Mouse (Mus musculus) gastrocnemius, adult 8-10 months (tissue): ENCODE measurements around the gene Sv2a. TPM values are rescaled to one million over a fixed set of nuclear protein-coding genes. Genes with fewer than 3 reads are reported as not detected.

Source experiments
- DNase-seq, 2 experiments: peaks; one replicate each; pipeline ENCODE4 v3.0.0; 2022; ENCODE audit warnings: low spot score in 2 of 2
- total RNA-seq, 4 experiments: library from RNA; stranded (reverse); gene quantifications; 2 replicates each; pipeline ENCODE4 v1.2.4; 2022

Gene Sv2a
- total RNA-seq: under 1 TPM; 0.16 to 0.34 (median 0.23) TPM

DNA sequence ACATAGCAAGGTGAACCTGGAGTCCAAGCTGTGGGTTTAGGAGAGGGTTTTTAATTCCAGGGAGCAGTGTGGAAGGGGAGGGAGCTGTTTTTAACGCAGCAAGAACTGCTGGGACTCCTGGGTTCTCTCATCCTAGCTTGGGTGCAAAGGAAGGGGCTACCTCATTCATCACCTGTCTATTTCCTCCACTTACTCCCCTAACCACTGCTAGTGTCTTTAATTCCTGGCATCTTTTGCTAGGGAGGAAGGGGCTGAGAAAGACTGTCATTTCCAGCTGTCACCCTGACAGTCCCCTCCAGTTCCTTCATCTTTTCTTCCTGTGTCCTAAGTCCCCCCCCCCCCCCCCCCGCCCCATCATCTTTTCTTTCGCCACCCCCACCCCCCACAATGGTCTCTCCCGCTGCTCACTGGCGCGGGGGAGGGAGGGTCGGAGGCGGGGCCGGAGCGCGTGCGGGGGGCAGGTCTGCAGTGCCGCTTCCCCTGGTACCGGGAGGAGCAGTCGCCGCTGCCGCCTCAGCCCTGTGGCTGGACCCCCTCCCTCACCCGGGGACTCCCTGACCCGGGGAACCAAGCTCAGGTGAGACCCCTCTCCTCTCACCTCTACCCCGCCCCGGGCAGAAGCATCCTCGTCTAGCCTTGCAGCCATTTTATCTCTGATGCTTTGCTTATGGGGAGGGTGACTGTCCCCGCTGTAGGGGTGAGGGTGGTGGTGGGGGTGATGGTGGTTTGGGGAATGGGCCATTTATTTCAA is at the start of gene Sv2a:
Gene Sv2a, plus strand, starts transcription at position 425 of the 751 bp plus-strand sequence.
- DNase-seq: no peak

- no peak for DNase-seq
Measured at GRCm38 (mm10) chr3:96132478-96132877, 48.5 kb upstream of the Sv2a start.

DNA sequence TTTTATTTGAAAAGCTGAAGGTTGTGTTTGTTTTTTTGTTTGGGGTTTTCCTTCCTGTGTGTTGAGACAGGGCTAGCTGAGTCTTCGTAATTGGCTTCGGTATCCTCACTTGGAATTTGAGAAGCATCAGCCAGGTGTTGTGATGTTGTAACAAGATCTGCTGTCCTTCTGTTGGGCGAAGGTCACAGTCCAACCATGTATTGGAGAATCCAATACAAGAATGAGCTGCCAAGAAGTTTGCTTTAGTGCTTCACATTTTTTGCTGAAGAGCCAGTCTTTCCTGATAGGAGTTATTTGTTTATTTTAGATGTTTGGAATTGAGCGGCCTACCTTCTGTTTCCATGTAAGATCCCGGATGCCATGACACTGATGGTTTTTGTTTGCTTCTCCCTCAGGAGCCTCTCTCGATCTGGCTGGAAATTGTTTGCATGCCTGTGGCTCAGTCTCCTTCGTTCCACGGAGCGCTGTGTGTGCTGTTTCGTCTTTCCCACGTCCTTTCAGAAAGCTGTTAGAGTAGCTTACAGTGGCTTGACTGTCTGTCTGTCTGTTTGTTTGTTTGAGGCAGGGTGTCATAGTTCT is 47.5 kb upstream of the Sv2a start:
- DNase-seq: no peak

- DNase-seq: no peak
Measured at GRCm38 (mm10) chr3:96135011-96135410, 45.9 kb upstream of the Sv2a start.

DNA sequence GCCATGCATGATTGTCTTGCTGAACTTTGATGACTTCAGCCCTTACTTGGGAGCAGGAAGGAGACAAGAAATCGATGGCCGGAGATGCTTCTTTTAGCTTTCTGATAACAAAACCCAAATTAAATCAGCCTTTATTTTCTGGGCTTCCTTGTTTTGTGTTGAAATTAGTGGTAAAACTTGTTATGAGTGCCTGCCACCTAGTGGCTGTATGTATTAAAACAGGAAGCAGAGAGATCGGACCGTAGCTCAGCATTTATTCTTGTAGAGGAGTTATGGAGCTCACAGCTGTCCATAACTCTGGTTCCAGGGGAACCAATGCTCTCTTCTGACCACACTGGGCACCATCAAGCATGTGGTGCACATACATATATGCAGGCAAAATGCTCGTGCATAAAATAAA is 33.0 kb upstream of the Sv2a start:
- no peak for DNase-seq

DNA sequence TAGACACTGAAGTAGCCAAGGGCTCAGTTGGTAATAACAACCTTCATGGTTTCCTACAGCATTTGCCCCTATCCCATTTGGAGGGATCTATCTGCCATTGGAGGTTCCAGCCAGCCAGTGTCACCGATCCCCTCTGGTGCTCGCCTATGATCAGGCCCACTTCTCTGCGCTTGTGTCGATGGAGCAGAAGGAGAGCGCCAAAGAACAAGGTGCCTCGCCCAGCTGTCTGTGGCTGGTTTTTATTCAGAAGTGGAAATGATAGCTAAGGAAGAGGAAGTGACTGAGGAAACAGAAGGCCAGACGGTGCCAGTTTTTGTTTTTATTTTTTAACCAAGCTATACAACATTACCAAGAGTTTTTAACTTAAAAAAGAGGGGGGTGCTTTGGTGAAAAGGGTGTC is 29.1 kb upstream of the Sv2a start:
- no peak for DNase-seq

GRCm38 (mm10) chr3:96152611-96153010 is 28.3 kb upstream of the Sv2a start:
- DNase-seq: no peak

GRCm38 (mm10) chr3:96155501-96155900 is 25.4 kb upstream of the Sv2a start:
- DNase-seq: no peak

- no peak for DNase-seq
Measured at GRCm38 (mm10) chr3:96159820-96160219, 21.1 kb upstream of the Sv2a start.

DNA sequence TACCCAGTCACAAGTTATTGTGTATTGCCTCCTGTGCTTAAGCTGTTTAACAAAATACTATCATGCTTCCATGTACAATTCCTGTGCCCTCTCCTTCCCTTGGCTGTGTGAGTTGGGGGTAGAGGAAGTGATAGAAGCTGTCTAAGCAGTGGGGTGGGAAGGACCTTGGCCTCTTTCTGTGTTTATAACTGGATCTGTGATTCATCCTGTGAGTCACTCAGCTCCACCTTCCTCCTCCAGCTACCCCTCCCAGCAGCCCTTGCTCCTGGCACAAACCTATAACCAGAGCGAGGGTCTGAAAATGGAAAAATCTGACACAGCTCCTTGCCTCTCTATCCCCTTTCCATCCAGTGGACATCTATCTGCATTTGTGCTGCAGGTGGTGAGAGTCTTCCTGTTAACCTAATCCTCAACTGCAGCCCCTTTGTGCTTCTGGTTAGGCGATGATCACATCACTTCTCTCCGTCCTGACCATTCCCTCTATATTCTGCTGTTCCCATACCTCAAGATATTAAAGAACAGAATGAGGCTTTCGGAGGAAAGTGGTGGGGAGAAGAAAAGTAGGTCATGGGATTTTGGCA is 20.6 kb upstream of the Sv2a start:
- DNase-seq: peak; percentile 47 to 48

DNA sequence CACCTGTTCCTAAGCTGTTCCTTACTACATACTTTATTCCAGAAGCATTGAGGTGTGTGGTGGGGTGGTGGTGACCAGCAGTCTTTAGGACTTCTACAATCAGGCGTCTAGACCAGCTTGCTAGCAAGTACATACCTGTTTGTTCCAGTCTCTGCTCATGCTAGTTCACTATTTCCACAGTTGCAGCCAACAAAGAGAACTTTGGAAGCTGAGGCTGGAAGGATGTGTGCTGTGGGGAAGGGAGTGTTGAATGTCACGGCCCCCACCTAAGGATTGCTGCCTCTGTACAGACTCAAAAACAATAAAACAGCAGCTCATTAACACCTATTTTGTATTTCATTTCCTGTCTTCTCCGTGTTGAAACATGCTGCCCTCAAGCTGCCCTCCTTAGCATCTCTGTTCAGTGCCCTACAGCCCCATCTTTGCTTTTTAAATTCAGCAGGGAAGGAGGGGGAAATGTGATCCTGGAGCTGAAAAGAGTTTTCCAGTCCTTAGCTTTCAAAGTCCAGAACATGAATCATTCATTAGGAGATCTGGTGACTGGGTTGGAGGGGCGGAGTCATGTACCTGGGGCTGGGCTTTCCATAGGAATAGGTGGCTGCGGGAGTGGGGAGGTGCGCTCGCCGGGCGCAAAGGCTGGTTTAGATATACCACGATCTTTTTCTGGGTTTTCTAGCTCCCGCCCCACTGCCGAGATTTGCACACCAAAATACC is 20.0 kb upstream of the Sv2a start:
- peak; percentile 34 to 35 for DNase-seq

DNA sequence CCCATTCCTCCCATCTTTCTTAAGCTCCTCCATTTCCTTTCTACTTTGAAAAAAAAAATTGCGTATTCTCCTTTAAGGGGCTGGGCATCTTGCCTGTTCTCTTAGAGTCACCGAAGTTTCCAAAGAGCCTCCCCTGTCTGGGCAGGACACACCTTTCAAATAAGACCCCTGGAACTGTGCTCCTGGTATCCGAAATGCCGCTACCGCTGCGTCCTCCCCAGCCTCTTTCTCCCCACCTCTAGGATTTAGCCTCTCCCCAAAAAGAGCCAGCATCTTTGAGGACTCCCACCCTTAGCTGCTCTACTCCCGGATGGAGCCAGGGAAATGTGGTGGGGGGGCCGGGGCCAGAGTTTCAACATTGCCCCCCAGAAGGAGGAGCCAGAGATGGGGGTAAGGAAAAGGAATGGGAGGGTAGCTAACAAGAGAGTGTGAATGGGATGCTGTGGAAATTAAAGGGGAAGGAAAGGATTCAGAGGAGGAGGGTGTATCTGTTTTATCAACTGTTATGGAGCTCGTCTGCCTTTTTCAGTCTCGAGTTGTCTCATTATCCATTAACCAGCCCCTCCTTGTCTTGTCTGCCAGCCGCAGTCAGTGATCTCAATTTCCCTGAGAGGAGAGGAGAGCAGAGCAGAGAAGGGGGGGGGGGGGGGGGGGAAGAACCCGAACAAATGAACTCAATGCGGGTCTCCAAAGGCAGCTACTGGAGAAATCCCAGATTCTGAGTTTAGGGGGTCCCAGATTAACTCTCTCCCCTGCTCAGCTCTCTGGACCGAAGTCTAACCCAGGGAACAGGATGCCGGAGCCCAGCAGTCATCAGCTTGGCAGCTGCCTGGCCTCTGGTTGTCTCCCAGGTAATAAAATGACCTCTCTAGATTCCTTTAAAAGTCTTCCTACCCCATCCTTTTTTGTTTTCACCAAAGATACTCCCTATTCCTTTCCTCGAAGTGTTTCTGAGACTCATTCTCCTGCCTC is 18.8 kb upstream of the Sv2a start, which contains the start of gene Mtmr11:
Gene Mtmr11, plus strand, starts transcription at position 136 of the 972 bp plus-strand sequence.
- no peak for DNase-seq

DNA sequence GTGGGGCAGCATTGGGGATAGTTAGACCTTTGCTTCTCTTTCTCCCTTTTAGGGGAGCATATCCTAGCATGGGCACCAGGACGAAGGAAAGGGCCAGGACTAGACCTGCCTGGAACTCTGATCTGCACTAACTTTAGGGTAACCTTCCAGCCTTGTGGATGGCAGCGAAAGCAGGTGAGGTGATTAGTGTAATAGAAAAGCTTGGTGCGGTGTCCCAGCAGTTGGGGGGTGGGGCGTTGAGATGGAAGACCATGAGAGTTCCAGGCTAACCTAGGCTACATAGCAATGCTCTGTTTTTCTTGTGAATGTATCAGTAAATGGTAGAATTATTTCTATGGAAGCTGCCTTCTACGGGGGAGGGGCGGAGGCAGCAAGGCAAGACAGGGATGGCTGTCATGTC is 17.9 kb upstream of the Sv2a start:
- DNase-seq: no peak

GRCm38 (mm10) chr3:96168466-96169158 is 12.3 kb upstream of the Sv2a start:
- no peak for DNase-seq

DNA sequence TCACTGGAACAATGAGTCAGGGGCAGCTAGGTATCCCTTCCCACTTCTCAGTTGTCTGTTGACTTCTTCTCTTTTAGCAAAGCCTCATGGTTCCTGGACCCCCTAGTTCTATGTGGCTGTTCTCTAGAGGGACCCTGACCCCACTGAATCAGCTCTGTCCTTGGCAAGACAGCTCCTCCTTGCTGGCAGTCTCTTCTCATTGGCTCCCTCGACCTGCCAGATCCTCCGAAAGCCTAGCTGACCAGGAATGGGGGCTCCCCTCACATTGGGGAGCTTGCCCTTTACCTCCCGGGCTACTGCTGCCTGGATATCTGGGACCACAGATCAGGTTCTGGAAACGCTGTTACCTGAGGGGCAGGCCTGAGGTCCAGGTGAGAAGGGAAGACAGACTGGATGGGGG is 10.7 kb upstream of the Sv2a start:
- no peak for DNase-seq

DNA sequence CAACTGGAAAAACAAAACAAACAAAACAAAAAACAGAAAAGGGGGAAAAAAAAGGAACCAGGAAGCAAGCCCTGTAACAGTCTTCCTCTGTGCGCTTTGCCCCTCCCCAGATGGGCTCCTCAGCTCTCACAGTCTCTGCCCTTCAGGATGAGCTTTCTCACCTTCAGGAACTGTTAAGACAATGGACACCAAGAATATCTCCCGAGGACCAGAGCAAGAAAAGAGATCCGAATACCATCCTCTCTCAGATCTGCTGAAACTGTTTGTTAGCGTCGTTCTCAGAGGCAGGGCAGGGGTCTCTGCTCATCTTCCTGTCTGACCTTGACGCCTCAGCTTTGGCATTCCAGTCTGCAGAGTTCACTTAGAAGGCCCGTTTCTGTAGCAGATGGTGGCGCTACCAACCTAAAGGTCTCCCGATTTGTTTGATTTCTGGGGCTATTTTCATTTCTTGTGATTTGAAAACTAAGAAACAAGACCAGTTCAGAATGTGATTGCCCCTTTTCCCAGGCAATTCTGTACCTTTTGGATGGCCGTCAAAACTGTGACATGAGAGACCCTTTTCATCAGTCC is 9.9 kb upstream of the Sv2a start:
- DNase-seq: no peak

- no peak for DNase-seq
Measured at GRCm38 (mm10) chr3:96171583-96172196, 9.3 kb upstream of the Sv2a start.

DNA sequence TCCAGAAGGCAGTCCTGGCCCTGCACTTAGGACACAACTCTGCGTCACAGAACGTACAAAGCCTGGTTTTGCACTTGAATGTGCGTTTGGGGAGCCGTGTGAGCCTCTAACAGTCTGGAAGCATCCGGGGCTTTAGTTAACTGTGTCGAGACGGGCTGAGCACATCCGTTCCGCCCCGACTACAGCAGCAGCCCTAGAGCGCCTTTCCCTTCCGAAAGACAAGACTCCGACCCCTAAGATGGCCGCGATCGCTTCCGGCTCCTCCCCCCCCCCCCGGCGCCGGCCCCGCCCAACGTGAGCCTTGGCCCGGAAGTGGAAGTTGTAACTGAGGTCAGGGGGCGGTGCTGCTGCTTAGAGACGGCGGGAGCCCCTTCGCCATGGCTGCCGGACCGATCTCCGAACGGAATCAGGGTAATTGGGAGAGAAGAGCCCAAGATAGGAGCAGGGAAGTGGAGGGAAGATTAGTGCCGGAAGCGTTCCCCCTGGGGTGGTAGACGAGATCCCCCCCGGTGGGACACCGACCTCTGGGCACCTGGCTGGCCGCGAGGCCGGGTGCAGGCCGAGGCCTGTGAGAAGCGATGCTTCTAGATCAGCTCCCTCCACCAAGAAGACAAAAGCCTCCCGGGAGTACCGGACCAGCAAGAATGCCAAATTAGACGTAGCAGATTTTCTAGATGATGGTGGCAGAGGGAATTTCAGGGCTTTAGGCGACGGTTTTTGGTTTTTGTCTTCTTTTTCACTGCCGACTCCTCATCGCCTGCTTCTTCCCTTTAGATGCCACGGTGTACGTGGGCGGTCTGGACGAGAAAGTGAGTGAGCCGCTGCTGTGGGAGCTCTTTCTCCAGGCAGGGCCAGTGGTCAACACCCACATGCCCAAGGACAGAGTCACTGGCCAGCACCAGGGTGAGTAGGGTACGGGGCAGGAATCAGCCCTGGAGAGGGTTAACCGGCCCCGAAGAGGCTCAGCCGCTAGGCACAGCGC is 8.5 kb upstream of the Sv2a start, which contains the start of gene Sf3b4:
Gene Sf3b4, plus strand, starts transcription at position 136 of the 982 bp plus-strand sequence.
- peak; percentile 67 to 75 for DNase-seq
